Mouse (Mus musculus) T-cell, adult 2 months (primary cell): ENCODE measurements around the gene Ccdc151.

Experiments used
- DNase-seq: peaks from one replicate; pipeline ENCODE4 v3.0.0; 2022; ENCODE audit warnings: low spot score

Gene Ccdc151

GRCm38 (mm10) chr9:22002194-22003162, at the start of gene Ccdc151, which contains the start of gene Prkcsh:
Ccdc151 (minus strand) TSS chr9:22002634.
Prkcsh (plus strand) TSS chr9:22002806.
- DNase-seq = peak; percentile 99

GRCm38 (mm10) chr9:22051958-22052254, 49.5 kb upstream of the Ccdc151 start, which contains the start of gene Elavl3:
Elavl3 (minus strand) TSS chr9:22052023.
- no peak for DNase-seq

GRCm38 (mm10) chr9:22051161-22051957, 48.9 kb upstream of the Ccdc151 start:
- no peak for DNase-seq

- peak; percentile 24 for DNase-seq
These were observed 48.0 kb upstream of the Ccdc151 start for GRCm38 (mm10) chr9:22050351-22050889.

- DNase-seq = no peak
These were observed 47.4 kb upstream of the Ccdc151 start for GRCm38 (mm10) chr9:22049721-22050270.

GRCm38 (mm10) chr9:22049315-22049714, 46.9 kb upstream of the Ccdc151 start:
- DNase-seq = no peak

GRCm38 (mm10) chr9:22047329-22047728, 44.9 kb upstream of the Ccdc151 start:
- DNase-seq = no peak

- DNase-seq = no peak
These were observed 39.4 kb upstream of the Ccdc151 start for GRCm38 (mm10) chr9:22041832-22042231.

GRCm38 (mm10) chr9:22037826-22038225, 35.4 kb upstream of the Ccdc151 start:
- no peak for DNase-seq

- DNase-seq = no peak
These were observed 33.0 kb upstream of the Ccdc151 start for GRCm38 (mm10) chr9:22035300-22036044.

- no peak for DNase-seq
These were observed 28.0 kb upstream of the Ccdc151 start for GRCm38 (mm10) chr9:22030386-22030785.

GRCm38 (mm10) chr9:22028467-22028866, 26.0 kb upstream of the Ccdc151 start:
- DNase-seq = no peak

- DNase-seq = no peak
These were observed 22.2 kb upstream of the Ccdc151 start for GRCm38 (mm10) chr9:22024592-22024991.

- no peak for DNase-seq
These were observed 14.9 kb upstream of the Ccdc151 start for GRCm38 (mm10) chr9:22017208-22017825.

- DNase-seq = no peak
These were observed 13.8 kb upstream of the Ccdc151 start for GRCm38 (mm10) chr9:22016245-22016644.

- DNase-seq = no peak
These were observed 10.3 kb upstream of the Ccdc151 start for GRCm38 (mm10) chr9:22012731-22013130.

- DNase-seq = no peak
These were observed 8.6 kb upstream of the Ccdc151 start for GRCm38 (mm10) chr9:22011055-22011454.

GRCm38 (mm10) chr9:22004546-22004945, 2.1 kb upstream of the Ccdc151 start:
- no peak for DNase-seq

- no peak for DNase-seq
These were observed 725 bp upstream of the Ccdc151 start for GRCm38 (mm10) chr9:22003163-22003554.

GRCm38 (mm10) chr9:22001633-22002032, 801 bp downstream of the Ccdc151 start:
- DNase-seq = no peak

GRCm38 (mm10) chr9:22000296-22000695, 2.1 kb downstream of the Ccdc151 start:
- no peak for DNase-seq
